Mouse (Mus musculus) thymus, adult 2 months (tissue): ENCODE measurements around the gene Ccdc159.

Experiments
- CTCF ChIP-seq: fragments of 200-500 bp; IDR thresholded peaks from 2 replicates; pipeline ENCODE4 v1.5.1; 2012; ENCODE audit warnings: mild to moderate bottlenecking, control low read depth, low read length, moderate library complexity, borderline replicate concordance; ENCODE audit not compliant: control insufficient read depth, poor library complexity, insufficient read depth; ENCODE audit errors: extremely low read depth
- POLR2A ChIP-seq: fragments of 200-500 bp; IDR thresholded peaks from 2 replicates; pipeline ENCODE4 v1.6.1; 2012; ENCODE audit warnings: mild to moderate bottlenecking, low read length, control low read depth, moderate library complexity; ENCODE audit not compliant: control insufficient read depth, poor library complexity, insufficient read depth; ENCODE audit errors: extremely low read depth

GRCm38 (mm10) chr9:21960558-21961208 is 33.4 kb downstream of the Ccdc159 start:
- TF ChIP-seq POLR2A (no peak), CTCF (no peak)
